ENCODE assay signal across 19 mouse cellular contexts in genomic region chr15:95691594-95691993, GRCm38 (mm10). TPM values are rescaled to one million over a fixed set of nuclear protein-coding genes. Genes with fewer than 3 reads are reported as not detected.
DNase-seq lines count a peak whose midpoint lies in the region; ATAC-seq lines count a peak whose summit lies in the region.
"Had no signal": no experiment of that assay in that cellular context is flagged by ENCODE, and none has a peak within 500 bp of the region (broad histone marks: within the 10 kb centered on the region; RNA-seq: fewer than 3 reads in every experiment).

No protein-coding gene starts in this region.

- H3K36me3 ChIP-seq in forebrain, embryonic 13.5 days (ENCODE audit: poor library complexity, severe bottlenecking), result no peaks in the 10 kb centered on the region
- H3K36me3 ChIP-seq in forebrain, embryonic 10.5 days (replicated peaks), result no peaks in the 10 kb centered on the region
- no peaks in the 10 kb centered on the region for H3K36me3 ChIP-seq in midbrain, embryonic 15.5 days (replicated peaks)

- peak overlapping the region; percentile 10 for H3K4me2 ChIP-seq in forebrain, embryonic 13.5 days
- H3K4me2 ChIP-seq in midbrain, embryonic 15.5 days, result peak overlapping the region; percentile 2; the same call in 1 of the 2 replicates
- H3K4me2 ChIP-seq: heart, embryonic 11.5 days had no signal

- ATAC-seq in forebrain, embryonic 13.5 days, result no peak
- no peak; the same call in 1 of the 2 replicates for ATAC-seq in midbrain, embryonic 15.5 days (replicated peaks)

- H3K27me3 ChIP-seq in forebrain, embryonic 13.5 days, result peaks cover 14% of the 10 kb centered on the region
- H3K27me3 ChIP-seq in forebrain, embryonic 10.5 days (ENCODE audit: poor library complexity, severe bottlenecking), result peaks cover 50% of the 10 kb centered on the region
- peaks cover 13% of the 10 kb centered on the region for H3K27me3 ChIP-seq in midbrain, embryonic 15.5 days (replicated peaks)
- H3K27me3 ChIP-seq: megakaryocyte, embryonic 14.5 days had no signal

- no peak overlapping the region for H3K27ac ChIP-seq in forebrain, embryonic 13.5 days
- H3K27ac ChIP-seq in forebrain, embryonic 10.5 days, result no peak overlapping the region
- peak overlapping the region; percentile 12; the same call in 1 of the 2 replicates for H3K27ac ChIP-seq in midbrain, embryonic 15.5 days
- H3K27ac ChIP-seq: liver, embryonic 14.5 days had no signal

- WGBS in forebrain, embryonic 13.5 days, result 15% methylated on average over 8 of the region's 8 CpGs
- WGBS in forebrain, embryonic 10.5 days, result 44% methylated on average over 8 of the region's 8 CpGs
- WGBS in midbrain, embryonic 15.5 days, result 25% methylated on average over 8 of the region's 8 CpGs

- H3K4me1 ChIP-seq in forebrain, embryonic 13.5 days, result peaks cover 12% of the 10 kb centered on the region
- peaks cover 16% of the 10 kb centered on the region for H3K4me1 ChIP-seq in forebrain, embryonic 10.5 days
- H3K4me1 ChIP-seq in midbrain, embryonic 15.5 days, result peaks cover 7% of the 10 kb centered on the region; the same call in 1 of the 2 replicates
- H3K4me1 ChIP-seq: megakaryocyte, embryonic 14.5 days had no signal

- no peak overlapping the region for H3K4me3 ChIP-seq in forebrain, embryonic 13.5 days
- H3K4me3 ChIP-seq in forebrain, embryonic 10.5 days, result no peak overlapping the region
- no peak overlapping the region for H3K4me3 ChIP-seq in midbrain, embryonic 15.5 days
- H3K4me3 ChIP-seq: megakaryocyte, embryonic 14.5 days had no signal

- H3K9ac ChIP-seq in forebrain, embryonic 13.5 days, result no peak overlapping the region
- no peak overlapping the region for H3K9ac ChIP-seq in midbrain, embryonic 15.5 days
- H3K9ac ChIP-seq: liver, embryonic 14.5 days had no signal

- no peaks in the 10 kb centered on the region for H3K9me3 ChIP-seq in forebrain, embryonic 13.5 days (replicated peaks)
- H3K9me3 ChIP-seq in forebrain, embryonic 10.5 days, result peaks cover 9% of the 10 kb centered on the region
- no peaks in the 10 kb centered on the region for H3K9me3 ChIP-seq in midbrain, embryonic 15.5 days

- DNase-seq in forebrain, embryonic 10.5 days (ENCODE audit: extremely low spot score, low spot score), result no peak
- DNase-seq in retina, postnatal 1 day, result peak; percentile 14
- no peak for DNase-seq in retina, embryonic 14.5 days (ENCODE audit: low spot score)
- DNase-seq in heart, adult 11 months, result no peak
- DNase-seq in spleen, postnatal 4 days (ENCODE audit: low spot score in 2 of 2), result no peak
- DNase-seq: cerebellum, adult 11 months; cerebellum, postnatal 25 days; gastrocnemius, postnatal 36 days; heart, postnatal 4 days; kidney, adult 18-20 months; kidney, postnatal 25 days; lung, postnatal 10 days; right cerebral cortex, postnatal 14 days; thymus, postnatal 36 days had no signal

RNA-seq across cellular contexts. Expression of gene Dbx2, which starts 35.8 kb away (rescaled TPM):
- polyA plus RNA-seq in forebrain, embryonic 13.5 days (2015; fragmentation: Nextera tagmentation; extraction: Ambion mirVana), result 0.28 TPM in 1 of 2 replicates, not detected in the other
- polyA plus RNA-seq in forebrain, embryonic 10.5 days (2016; fragmentation: Nextera tagmentation; extraction: Ambion mirVana), result 0.25 and 0.67 TPM in 2 replicates
- polyA plus RNA-seq in midbrain, embryonic 15.5 days (2015; fragmentation: Nextera tagmentation; extraction: Ambion mirVana), result 6.9 and 8.6 TPM in 2 replicates
- polyA plus RNA-seq: liver, embryonic 14.5 days had no signal
